Mouse (Mus musculus) hindbrain, postnatal 0 days (tissue): Measurements from ENCODE around the gene Krt83. TPM values are rescaled to one million over a fixed set of nuclear protein-coding genes. Genes with fewer than 3 reads are reported as not detected.
A peak's percentile ranks its signal among the peaks of the same experiment; 100 is the strongest.

Experiments used
- ATAC-seq: fragments of 200-750 bp; cut with Nextera tagmentation; 2 replicates; pipeline ENCODE4 v1.8.0; 2017; ENCODE audit warnings: mild to moderate bottlenecking, moderate TSS enrichment, moderate library complexity
- DNase-seq: peaks from one replicate; pipeline ENCODE4 v3.0.0-alpha.2; 2015; ENCODE audit warnings: low spot score
- H3K27ac ChIP-seq: fragments of 300-500 bp; sonication (generic); 2 replicates; pipeline ENCODE4 v1.5.1; 2014; ENCODE audit warnings: mild to moderate bottlenecking
- H3K27me3 ChIP-seq: fragments of 300-500 bp; sonication (generic); 2 replicates; pipeline ENCODE4 v1.6.1; 2014; ENCODE audit warnings: low read length, mixed read lengths; ENCODE audit not compliant: insufficient read depth
- H3K36me3 ChIP-seq: fragments of 300-500 bp; sonication (generic); 2 replicates; pipeline ENCODE4 v1.6.1; 2014; ENCODE audit warnings: low read length, mixed read lengths; ENCODE audit not compliant: insufficient read depth
- H3K4me1 ChIP-seq: fragments of 300-500 bp; sonication (generic); 2 replicates; pipeline ENCODE4 v1.6.1; 2014; ENCODE audit warnings: antibody characterized with exemption, low read length, mixed read lengths; ENCODE audit not compliant: insufficient read depth
- H3K4me2 ChIP-seq: fragments of 300-500 bp; sonication (generic); 2 replicates; pipeline ENCODE4 v1.6.1; 2014; ENCODE audit warnings: low read depth, mild to moderate bottlenecking, low read length, moderate library complexity, mixed read lengths
- H3K4me3 ChIP-seq: fragments of 300-500 bp; sonication (generic); 2 replicates; pipeline ENCODE4 v1.5.1; 2014; ENCODE audit warnings: low read length
- H3K9ac ChIP-seq: fragments of 300-500 bp; sonication (generic); replicated peaks from 2 replicates; pipeline ENCODE4 v1.6.1; 2014; ENCODE audit warnings: mild to moderate bottlenecking, low read length, moderate library complexity, mixed read lengths
- H3K9me3 ChIP-seq: fragments of 300-500 bp; sonication (generic); 2 replicates; pipeline ENCODE4 v1.6.1; 2016; ENCODE audit warnings: low read length, mixed read lengths
- CTCF ChIP-seq: IDR thresholded peaks from 2 replicates; pipeline ENCODE4 v1.5.1; 2016; ENCODE audit warnings: antibody characterized with exemption, control low read depth, low read depth
- WGBS: fragments of 180-500 bp; shearing (Covaris S2); extraction: QIAGEN DNeasy Blood & Tissue Kit; methylation state at CpG from one replicate; pipeline ENCODE4 v1.1.7; 2014; 5-methylcytosine and 5-hydroxymethylcytosine counted together
- polyA plus RNA-seq: library from polyadenylated mRNA; unstranded; fragments of >200 nt; fragmentation: Nextera tagmentation; extraction: Ambion mirVana; gene quantifications from 2 replicates; pipeline ENCODE4 v1.2.1, GENCODE M21; 2015
- total RNA-seq: library from RNA; depleted of rRNA; stranded (reverse); fragments of >200 nt; gene quantifications from 2 replicates; pipeline ENCODE4 v1.2.3, GENCODE M21; 2014; rRNA removed

Gene Krt83
- total RNA-seq (not detected in 2 replicates), polyA plus RNA-seq (not detected in 2 replicates)

- Histone ChIP-seq H3K27me3 (no peaks in the 10 kb centered on the region), H3K4me1 (no peaks in the 10 kb centered on the region), H3K27ac (no peak within 1 kb of the TSS), H3K4me2 (no peak within 1 kb of the TSS), H3K36me3 (no peaks in the 10 kb centered on the region), H3K9me3 (no peaks in the 10 kb centered on the region), H3K9ac (no peak within 1 kb of the TSS), H3K4me3 (no peak within 1 kb of the TSS)
- DNase-seq, result peak; percentile 18
- WGBS, result 34% methylated on average over 6 of the region's 6 CpGs
- no peak for TF ChIP-seq CTCF
- ATAC-seq, result no peak
Measured at GRCm38 (mm10) chr15:101491431-101491830, at the start of gene Krt83. Krt83 (minus strand) TSS chr15:101491512.

- no peak for TF ChIP-seq CTCF
- Histone ChIP-seq H3K27ac (no peak overlapping the region), H3K9ac (no peak overlapping the region), H3K36me3 (no peaks in the 10 kb centered on the region), H3K27me3 (no peaks in the 10 kb centered on the region), H3K9me3 (no peaks in the 10 kb centered on the region), H3K4me1 (no peaks in the 10 kb centered on the region), H3K4me2 (no peak overlapping the region), H3K4me3 (no peak overlapping the region)
- DNase-seq, result no peak
- ATAC-seq, result no peak
- WGBS, result 70% methylated on average over 4 of the region's 4 CpGs
Measured at GRCm38 (mm10) chr15:101538580-101538900, 47.2 kb upstream of the Krt83 start.

- Histone ChIP-seq H3K9me3 (no peaks in the 10 kb centered on the region), H3K27ac (no peak overlapping the region), H3K4me3 (no peak overlapping the region), H3K27me3 (no peaks in the 10 kb centered on the region), H3K4me1 (no peaks in the 10 kb centered on the region), H3K9ac (no peak overlapping the region), H3K4me2 (no peak overlapping the region), H3K36me3 (no peaks in the 10 kb centered on the region)
- ATAC-seq (no peak), DNase-seq (no peak)
- 42% methylated on average over 7 of the region's 7 CpGs for WGBS
- TF ChIP-seq CTCF, result peak; percentile 24
Measured at GRCm38 (mm10) chr15:101537864-101538579, 46.7 kb upstream of the Krt83 start.

- no peak for ATAC-seq
- Histone ChIP-seq H3K4me2 (no peak overlapping the region), H3K36me3 (no peaks in the 10 kb centered on the region), H3K27ac (no peak overlapping the region), H3K9me3 (no peaks in the 10 kb centered on the region), H3K4me1 (no peaks in the 10 kb centered on the region), H3K9ac (no peak overlapping the region), H3K27me3 (no peaks in the 10 kb centered on the region), H3K4me3 (no peak overlapping the region)
- WGBS, result 62% methylated on average over 9 of the region's 9 CpGs
- TF ChIP-seq CTCF, result no peak
- DNase-seq, result no peak
Measured at GRCm38 (mm10) chr15:101536054-101536850, 44.9 kb upstream of the Krt83 start.

- Histone ChIP-seq H3K4me2 (no peak within 1 kb of the TSS), H3K9ac (no peak within 1 kb of the TSS), H3K27ac (no peak within 1 kb of the TSS), H3K36me3 (no peaks in the 10 kb centered on the region), H3K27me3 (no peaks in the 10 kb centered on the region), H3K9me3 (no peaks in the 10 kb centered on the region), H3K4me3 (no peak within 1 kb of the TSS), H3K4me1 (no peaks in the 10 kb centered on the region)
- 88% methylated on average over 7 of the region's 7 CpGs for whole genome bisulfite sequencing
- no peak for ATAC-seq
- DNase-seq, result no peak
- no peak for TF ChIP-seq CTCF
Measured at GRCm38 (mm10) chr15:101532720-101533119, 41.4 kb upstream of the Krt83 start, which contains the start of gene Krt84. Krt84 (minus strand) TSS chr15:101532820.

- H3K27ac ChIP-seq, result no peak overlapping the region
- no peak overlapping the region for H3K4me3 ChIP-seq
- ATAC-seq, result no peak
- H3K36me3 ChIP-seq, result no peaks in the 10 kb centered on the region
- no peaks in the 10 kb centered on the region for H3K9me3 ChIP-seq
- H3K4me2 ChIP-seq, result no peak overlapping the region
- WGBS, result 82% methylated on average over 4 of the region's 4 CpGs
- no peak for TF ChIP-seq CTCF
- H3K27me3 ChIP-seq, result no peaks in the 10 kb centered on the region; the same call in 1 of the 2 replicates
- no peak for DNase-seq
- H3K4me1 ChIP-seq, result no peaks in the 10 kb centered on the region
- H3K9ac ChIP-seq, result no peak overlapping the region
Measured at GRCm38 (mm10) chr15:101522556-101523232, 31.4 kb upstream of the Krt83 start.
